Mouse (Mus musculus): ENCODE results near the gene Tubgcp3.

DNA sequence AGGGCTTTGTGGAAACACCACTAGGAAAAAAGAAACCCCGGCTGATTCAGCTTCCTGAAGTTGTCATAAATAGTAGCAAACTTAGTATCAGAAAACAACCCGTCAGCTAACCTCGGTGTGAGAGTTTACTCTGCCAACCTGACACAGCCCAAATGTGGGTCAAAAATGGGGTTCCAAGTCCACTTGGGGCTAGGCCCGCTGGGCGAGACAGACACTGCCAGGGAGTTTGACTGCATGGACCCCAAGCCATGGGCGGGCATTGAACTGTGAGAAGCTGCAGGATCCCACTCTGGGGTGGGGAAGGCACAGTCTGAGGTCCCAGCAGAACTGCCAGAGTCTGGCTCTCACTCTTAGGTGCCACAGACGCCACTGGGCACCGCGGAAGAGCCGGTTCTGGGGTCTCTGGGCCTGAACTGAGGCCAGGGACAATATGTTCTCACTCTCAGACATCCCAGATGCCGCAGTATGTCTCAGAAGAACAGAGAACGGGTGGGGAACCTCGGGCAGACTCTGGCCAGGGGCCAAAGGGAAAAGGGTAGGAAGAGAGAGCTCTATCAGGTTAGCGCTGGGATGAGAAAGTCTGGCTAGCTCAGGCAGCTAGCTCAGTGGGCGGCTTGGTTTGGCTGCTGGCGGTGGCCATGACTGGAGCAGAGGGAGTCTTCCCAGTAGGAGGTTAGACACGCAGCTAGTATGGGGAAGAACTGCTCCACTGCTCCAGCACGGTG lies 44.0 kb upstream of the Tubgcp3 start:
- TF ChIP-seq CTCF (IDR thresholded peaks at IDR 0.05; ENCODE audit: low read depth, low read length) (no peak), GATA2 (IDR thresholded peaks at IDR 0.05; ENCODE audit: borderline replicate concordance, low read depth, low read length) (no peak)

Measured in G1E (cell line).